Mouse (Mus musculus) granulocyte monocyte progenitor cell, adult 5-6 weeks (primary cell): ENCODE results near the gene Ralgapa1. TPM values are rescaled to one million over a fixed set of nuclear protein-coding genes. Genes with fewer than 3 reads are reported as not detected.
"Not testable (repeated sequence)": the region's sequence is repeated elsewhere in the genome, so short reads cannot be mapped to it uniquely, and the experiment has no call there.

Experiments used
- ATAC-seq: replicated peaks from 2 replicates; pipeline ENCODE4 v1.8.0; 2016; ENCODE audit warnings: mild to moderate bottlenecking, moderate TSS enrichment, inconsistent platforms; ENCODE audit not compliant: poor library complexity, severe bottlenecking
- total RNA-seq, 2 experiments: library from RNA; stranded (forward) in 1 of 2; stranded (reverse) in 1 of 2; fragments of 200-712, 200-1000 nt in 1 of 2; fragments of >200 nt in 1 of 2; fragmentation: Nextera tagmentation in 1 of 2; gene quantifications; 2 replicates each; pipeline ENCODE4 v1.2.3; 2014 to 2017

Gene Ralgapa1
- total RNA-seq, 2 experiments from 2014 or later: 34.2 to 36.7 TPM

DNA sequence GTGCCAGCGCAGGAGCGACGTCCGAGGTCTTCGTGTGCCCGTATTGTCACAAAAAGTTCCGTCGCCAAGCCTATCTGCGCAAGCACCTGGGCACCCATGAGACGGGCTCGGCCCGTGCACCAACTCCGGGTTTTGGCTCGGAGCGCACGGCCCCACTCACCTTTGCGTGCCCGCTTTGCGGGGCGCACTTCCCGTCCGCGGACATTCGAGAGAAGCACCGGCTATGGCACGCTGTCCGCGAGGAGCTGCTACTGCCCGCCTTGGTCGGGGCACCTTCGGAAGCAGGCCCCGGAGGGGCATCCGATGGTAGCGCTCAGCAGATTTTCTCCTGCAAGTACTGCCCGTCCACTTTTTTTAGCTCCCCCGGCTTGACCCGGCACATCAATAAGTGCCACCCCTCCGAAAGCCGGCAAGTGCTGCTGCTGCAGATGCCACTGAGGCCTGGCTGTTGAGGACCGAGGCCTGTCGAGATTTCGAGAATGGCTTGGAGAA lies 220.4 kb downstream of the Ralgapa1 start:
- ATAC-seq: peak; percentile 23; the same call in 1 of the 2 replicates

GRCm38 (mm10) chr12:55599639-55600502 lies 221.1 kb downstream of the Ralgapa1 start:
- peak; percentile 91 for ATAC-seq

- ATAC-seq: 0 out of 2 replicates have a peak, but pooled peaks have one; percentile 16
Observed at GRCm38 (mm10) chr12:55598887-55599561, 221.9 kb downstream of the Ralgapa1 start, which contains the start of gene Insm2. TSS of gene Insm2 (plus strand) at chr12:55599427.

GRCm38 (mm10) chr12:55598537-55598886 lies 222.5 kb downstream of the Ralgapa1 start:
- ATAC-seq: no peak

GRCm38 (mm10) chr12:55586936-55587335 lies 234.0 kb downstream of the Ralgapa1 start:
- not testable (repeated sequence) for ATAC-seq

- no peak for ATAC-seq
Observed at GRCm38 (mm10) chr12:55573794-55574193, 247.2 kb downstream of the Ralgapa1 start.

GRCm38 (mm10) chr12:55573089-55573488 lies 247.9 kb downstream of the Ralgapa1 start:
- no peak for ATAC-seq

- no peak for ATAC-seq
Observed at GRCm38 (mm10) chr12:55571661-55572060, 249.3 kb downstream of the Ralgapa1 start.

- no peak for ATAC-seq
Observed at GRCm38 (mm10) chr12:55571181-55571580, 249.8 kb downstream of the Ralgapa1 start.

DNA sequence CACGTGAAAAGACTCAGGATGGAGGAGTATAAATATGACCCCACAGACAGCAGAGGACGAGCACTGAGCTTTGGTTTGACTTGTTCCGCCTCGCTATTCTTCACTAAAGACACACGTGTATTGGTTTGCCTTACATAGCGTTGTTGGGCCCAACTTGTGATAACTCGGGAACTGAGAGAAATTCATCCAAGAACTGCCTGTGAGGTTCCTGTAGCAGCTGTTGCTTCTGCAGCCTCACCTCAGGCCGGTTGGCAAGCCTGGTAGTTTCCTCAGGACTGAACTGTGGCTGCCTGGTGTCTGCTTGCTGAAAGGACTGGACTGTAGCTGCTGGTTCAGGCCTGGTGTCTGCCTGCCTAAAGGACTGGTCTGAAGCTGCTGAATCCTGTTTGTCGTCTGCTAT lies 250.3 kb downstream of the Ralgapa1 start:
- no peak for ATAC-seq

- ATAC-seq: peak; percentile 80
Observed at GRCm38 (mm10) chr12:55569676-55570075, 251.3 kb downstream of the Ralgapa1 start.

- ATAC-seq: no peak
Observed at GRCm38 (mm10) chr12:55568466-55568865, 252.5 kb downstream of the Ralgapa1 start.

DNA sequence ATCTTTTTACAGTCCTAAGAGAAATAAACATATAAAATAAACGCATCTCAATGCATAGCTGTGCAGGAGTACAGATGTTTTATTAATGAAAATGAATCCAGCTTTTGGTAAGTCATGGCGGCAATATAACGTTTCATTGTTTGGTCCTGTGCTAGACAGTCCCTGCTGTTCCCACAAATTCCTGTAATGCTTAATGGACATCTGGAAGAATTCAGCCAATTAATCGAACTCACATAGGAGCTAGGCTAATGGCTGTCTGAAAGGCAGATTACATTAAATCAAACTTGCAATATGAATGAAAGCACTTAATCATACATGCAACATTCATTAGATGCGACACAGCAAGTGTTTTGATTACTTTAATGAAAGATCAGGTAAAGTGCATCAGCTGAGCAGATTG lies 254.1 kb downstream of the Ralgapa1 start:
- no peak for ATAC-seq

- no peak for ATAC-seq
Observed at GRCm38 (mm10) chr12:55565867-55566266, 255.1 kb downstream of the Ralgapa1 start.

DNA sequence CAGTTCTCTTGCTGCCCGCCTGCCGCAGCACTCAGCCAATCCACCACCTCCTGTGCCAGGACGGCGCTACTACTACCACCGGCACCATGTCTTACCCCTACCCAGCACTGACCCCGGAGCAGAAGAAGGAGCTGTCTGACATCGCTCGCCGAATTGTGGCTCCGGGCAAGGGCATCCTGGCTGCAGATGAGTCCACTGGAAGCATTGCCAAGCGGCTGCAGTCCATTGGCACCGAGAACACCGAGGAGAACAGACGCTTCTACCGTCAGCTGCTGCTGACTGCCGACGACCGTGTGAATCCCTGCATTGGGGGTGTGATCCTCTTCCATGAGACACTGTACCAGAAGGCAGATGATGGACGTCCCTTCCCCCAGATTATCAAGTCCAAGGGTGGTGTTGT lies 255.8 kb downstream of the Ralgapa1 start, which contains the start of gene Aldoart2:
Gene Aldoart2, plus strand, starts transcription at position 34 of the 400 bp plus-strand sequence.
- no peak for ATAC-seq

DNA sequence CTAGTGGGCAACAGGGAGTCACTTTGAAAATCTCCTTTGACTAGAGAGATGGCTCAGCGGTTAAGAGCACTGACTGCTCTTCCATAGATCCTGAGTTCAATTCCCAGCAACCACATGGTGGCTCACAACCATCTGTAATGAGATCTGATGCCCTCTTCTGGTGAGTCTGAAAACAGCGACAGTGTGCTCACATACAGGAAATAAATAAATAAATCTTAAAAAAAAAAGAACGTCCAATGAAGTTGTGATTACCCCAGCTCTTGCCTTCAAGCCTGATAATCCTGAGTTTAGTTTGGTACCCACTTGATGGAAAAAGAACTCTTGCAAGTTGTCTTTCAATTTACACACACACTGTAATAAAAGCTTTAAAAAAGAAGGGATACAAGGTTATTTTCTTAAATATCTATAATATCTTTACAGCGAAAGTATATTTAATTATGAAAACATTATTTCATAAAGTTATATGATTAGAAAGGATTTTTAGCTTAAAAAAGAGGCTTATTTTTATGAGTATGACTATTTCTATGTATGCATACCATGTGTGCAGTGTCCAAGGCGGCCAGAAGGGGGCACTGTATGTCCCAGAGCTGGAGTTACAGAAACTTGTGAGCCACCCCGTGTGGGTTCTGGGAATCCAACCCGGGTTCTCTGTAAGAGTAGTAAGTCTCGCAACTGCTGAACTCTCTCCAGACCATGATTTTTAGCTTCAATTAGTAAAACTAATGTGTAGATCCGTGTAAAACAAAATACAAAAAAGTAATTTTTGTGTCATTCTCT lies 256.6 kb downstream of the Ralgapa1 start:
- no peak for ATAC-seq

DNA sequence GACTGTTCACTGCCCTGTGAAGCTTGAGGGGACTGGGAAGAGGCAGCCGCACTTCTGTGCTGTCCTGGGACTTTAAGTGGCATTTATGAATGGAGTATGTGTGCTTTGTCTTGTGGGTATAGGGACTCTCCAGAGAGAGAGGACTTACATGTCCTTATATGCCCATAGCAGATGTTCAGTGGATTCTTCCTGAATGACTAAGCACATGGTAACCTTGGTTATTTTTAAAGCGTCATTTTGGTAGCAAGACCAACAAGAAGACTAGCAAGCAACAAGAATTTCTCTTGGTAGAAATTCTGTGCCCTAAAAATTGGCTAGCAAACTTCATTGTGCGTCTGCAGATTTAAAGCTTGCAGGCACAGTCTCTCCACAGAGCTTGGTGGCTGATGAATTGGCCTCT lies 257.2 kb downstream of the Ralgapa1 start:
- no peak for ATAC-seq

DNA sequence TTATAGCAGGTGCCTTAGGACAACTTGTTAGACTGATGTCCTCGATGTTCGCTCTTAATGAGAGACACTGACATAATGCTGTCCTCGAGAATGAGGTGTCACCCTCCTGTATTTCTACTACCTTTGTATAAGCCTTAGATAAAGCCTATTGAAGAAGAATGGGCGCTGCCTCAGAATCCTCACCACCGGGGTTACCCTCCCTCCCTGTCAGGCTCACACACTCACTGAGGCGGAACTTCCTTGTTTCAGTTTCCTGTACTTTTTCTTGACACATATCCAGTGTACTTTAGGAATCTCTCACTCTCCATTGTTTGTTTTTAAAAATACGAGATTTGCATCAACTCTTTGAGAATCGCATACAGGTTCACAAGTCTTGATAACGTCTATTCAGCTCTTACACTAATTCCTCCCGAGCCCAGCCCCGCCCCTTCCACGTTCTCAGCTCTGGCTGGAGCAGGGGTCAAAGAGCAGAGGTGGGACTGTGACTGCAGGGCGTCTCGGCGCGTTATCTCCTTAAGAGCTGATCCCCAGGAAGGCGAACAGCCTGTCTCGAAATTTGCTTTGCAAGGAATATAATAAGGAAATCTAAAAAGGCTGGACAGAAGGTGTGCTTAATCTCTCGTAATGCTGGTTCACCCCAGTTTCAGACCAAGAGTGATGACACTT lies 260.8 kb downstream of the Ralgapa1 start:
- peak; percentile 91 for ATAC-seq

- no peak for ATAC-seq
Observed at GRCm38 (mm10) chr12:55559184-55559855, 261.6 kb downstream of the Ralgapa1 start.
